Mouse (Mus musculus) CH12.LX (cell line): ENCODE results near the gene Spink2.

Experiments
- ELF1 ChIP-seq: IDR thresholded peaks from 2 replicates; pipeline ENCODE4 v1.6.1; 2014; ENCODE audit warnings: low read depth, mild to moderate bottlenecking, inconsistent platforms, low read length, improper control_type of control experiment
- JUND ChIP-seq: conservative IDR thresholded peaks from 2 replicates; pipeline ENCODE4 v1.6.1; 2011; ENCODE audit warnings: low read depth, low read length, improper control_type of control experiment
- MAFK ChIP-seq: IDR thresholded peaks from 2 replicates; pipeline ENCODE4 v1.6.1; 2011; ENCODE audit warnings: low read length, improper control_type of control experiment; ENCODE audit not compliant: insufficient replicate concordance
- MEF2A ChIP-seq: IDR thresholded peaks from 2 replicates; pipeline ENCODE4 v1.6.1; 2014; ENCODE audit warnings: low read depth, mild to moderate bottlenecking, inconsistent platforms, low read length, improper control_type of control experiment, borderline replicate concordance
- NELFE ChIP-seq: IDR thresholded peaks from 2 replicates; pipeline ENCODE4 v1.6.1; 2011; ENCODE audit warnings: low read depth, low read length, improper control_type of control experiment
- RAD21 ChIP-seq: IDR thresholded peaks from 2 replicates; pipeline ENCODE4 v1.6.1; 2011; ENCODE audit warnings: low read depth, mild to moderate bottlenecking, low read length, improper control_type of control experiment, moderate library complexity

DNA sequence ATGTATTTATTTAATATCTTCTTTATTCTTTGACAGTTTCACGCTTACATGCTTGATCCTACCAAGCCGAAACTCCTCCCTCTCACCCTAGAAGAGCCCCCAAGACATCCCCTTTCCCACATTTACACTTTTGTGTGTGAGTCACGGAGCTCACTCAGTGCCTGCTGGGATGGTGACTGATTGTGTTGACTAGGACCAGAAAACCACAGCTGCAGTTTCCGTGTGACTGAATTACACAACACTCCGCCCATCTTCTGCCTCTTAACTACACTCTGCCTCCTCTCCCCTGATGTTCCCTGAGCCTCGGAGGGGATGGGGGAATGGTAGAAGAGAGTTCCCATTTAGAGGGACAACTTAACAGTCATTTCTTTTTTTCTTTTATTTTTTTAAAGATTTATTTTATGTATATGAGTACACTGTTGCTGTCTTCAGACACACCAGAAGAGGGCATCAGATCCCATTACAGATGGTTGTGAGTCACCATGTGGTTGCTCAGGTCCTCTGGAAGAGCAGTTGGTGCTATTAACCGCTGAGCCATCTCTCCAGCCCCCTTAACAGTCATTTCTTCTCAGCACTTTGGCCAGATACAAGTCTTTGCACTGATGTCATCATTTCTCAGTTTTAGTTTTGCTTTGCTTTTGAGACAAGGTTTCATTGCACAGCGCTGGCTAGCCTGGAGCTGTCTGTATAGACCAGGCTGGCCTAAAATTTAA is 41.0 kb upstream of the Spink2 start:
- peak; percentile 88 for TF ChIP-seq JUND
- no peak for TF ChIP-seq NELFE
- TF ChIP-seq ELF1: no peak
- TF ChIP-seq MEF2A: no peak
- TF ChIP-seq RAD21: peak; percentile 18
- TF ChIP-seq MAFK: peak; percentile 72; the same call in 1 of the 2 replicates
